Mouse (Mus musculus) right cerebral cortex, postnatal 4 days (tissue): Measurements from ENCODE around the gene Fbxo42.

ENCODE experiments used
- DNase-seq: peaks from one replicate; pipeline ENCODE4 v3.0.0-alpha.2; 2022

Fbxo42 gene

GRCm38 (mm10) chr4:141222752-141223151, 75.0 kb downstream of the Fbxo42 start:
- no peak for DNase-seq

GRCm38 (mm10) chr4:141228687-141229086, 81.0 kb downstream of the Fbxo42 start:
- no peak for DNase-seq

GRCm38 (mm10) chr4:141233196-141233595, 85.5 kb downstream of the Fbxo42 start:
- DNase-seq = no peak

- no peak for DNase-seq
Observed at GRCm38 (mm10) chr4:141235537-141236111, 87.9 kb downstream of the Fbxo42 start.

DNA sequence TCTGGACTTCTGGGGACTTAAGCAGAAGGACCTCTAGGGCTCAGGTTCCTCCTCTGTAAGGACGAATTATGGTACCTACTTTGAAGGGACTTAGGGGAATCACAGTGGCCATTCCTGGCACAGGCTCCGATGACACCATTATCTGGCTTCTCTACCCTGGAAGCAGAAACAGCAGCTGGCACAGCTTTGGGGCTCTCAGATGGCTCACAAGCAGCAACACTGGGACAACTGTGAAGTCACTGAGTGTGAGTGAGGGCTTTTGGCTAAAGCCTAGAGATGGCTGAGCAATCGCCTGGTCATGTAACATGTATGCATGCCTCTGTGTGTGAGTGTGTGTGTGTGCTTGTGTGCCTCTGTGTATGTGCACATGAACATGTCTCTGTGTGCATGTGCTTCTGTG, 89.1 kb downstream of the Fbxo42 start:
- no peak for DNase-seq

GRCm38 (mm10) chr4:141238492-141239387, 91.0 kb downstream of the Fbxo42 start:
- no peak for DNase-seq

DNA sequence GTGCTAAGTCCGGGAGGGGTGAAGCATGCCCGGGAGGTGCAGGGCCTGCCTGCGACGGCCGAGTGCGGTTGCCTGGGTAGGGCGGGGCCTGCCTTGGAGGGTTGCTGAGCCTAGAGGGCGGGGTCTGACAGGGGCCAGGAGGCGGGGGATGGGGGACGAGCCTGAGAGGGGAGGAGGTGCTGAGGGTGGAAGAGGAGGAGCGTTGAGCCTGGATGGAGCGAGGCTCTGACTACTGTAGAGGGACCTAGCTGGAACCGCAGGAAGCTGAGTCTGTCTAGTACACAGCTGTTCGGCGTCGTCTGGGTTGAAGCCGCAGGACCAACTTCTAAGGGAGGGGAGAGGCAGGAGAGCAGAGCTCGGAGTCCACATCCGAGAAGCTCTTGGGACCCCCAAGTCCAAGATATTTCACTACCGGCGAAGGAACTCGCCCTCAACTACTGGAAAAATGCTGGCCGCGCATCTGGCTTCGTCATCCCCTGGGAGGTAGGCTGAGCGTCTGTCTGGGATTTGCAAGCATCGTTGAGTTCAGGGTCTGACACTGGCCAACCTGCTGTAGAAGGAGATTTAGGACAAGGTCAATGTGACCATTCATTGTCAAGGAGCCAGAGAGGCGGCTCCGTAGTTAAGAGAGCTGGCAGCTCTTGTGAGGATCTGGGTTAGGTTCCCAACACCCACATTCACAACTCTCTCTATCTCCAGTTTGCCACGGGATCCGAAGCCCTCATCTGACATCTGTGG, 91.8 kb downstream of the Fbxo42 start, which contains the start of gene Arhgef19:
Gene Arhgef19, plus strand, starts transcription at position 112 of the 738 bp plus-strand sequence.
- DNase-seq = no peak

- no peak for DNase-seq
Observed at GRCm38 (mm10) chr4:141240617-141241016, 92.9 kb downstream of the Fbxo42 start.

GRCm38 (mm10) chr4:141241861-141242260, 94.1 kb downstream of the Fbxo42 start:
- DNase-seq = no peak

GRCm38 (mm10) chr4:141242651-141243241, 95.0 kb downstream of the Fbxo42 start:
- no peak for DNase-seq

- DNase-seq = no peak
Observed at GRCm38 (mm10) chr4:141243636-141244035, 95.9 kb downstream of the Fbxo42 start.

DNA sequence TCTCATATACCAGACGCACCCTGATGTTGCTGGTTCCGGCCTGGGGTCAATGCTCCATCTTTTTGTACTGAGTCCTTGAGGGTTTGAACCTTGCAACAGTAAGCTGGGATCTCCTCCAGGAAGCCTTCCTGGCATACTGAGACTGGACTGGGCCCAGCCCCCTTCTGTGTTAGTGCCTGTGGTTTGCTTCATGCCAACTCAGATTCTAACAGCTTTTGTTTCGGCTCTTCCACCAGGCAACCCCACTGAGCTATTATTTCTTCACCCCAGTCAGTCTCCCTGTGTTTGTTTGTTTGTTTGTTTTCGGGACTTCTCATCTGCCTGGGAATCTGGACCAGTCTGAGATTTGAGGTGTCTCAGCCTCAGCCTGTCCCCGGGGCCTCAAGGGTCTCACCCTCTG, 96.7 kb downstream of the Fbxo42 start:
- no peak for DNase-seq

DNA sequence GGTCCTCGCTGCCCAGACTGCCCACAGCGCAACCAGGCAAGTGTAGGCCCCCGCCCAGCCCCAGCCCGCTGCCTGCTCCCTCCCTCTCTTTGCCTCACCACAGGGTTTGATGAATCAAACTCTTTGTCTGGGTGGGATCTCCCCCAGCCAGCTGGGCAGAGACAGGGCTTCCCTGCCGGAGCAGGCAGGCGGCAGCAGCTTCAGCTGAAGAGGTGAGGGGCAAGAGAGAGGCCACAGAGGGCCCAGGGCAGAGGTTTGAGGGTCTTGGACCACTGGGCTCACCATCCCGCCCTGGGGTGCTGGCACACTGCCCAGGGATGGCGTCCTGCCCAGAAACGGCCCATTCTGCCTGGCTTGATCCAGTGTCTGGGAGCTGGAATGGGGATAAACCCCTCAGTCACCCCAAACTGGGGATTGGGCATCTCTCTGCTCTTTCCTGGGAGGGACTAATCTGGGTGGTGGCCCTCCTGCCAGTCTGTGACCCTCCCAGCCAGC, 97.3 kb downstream of the Fbxo42 start:
- peak; percentile 84 for DNase-seq

DNA sequence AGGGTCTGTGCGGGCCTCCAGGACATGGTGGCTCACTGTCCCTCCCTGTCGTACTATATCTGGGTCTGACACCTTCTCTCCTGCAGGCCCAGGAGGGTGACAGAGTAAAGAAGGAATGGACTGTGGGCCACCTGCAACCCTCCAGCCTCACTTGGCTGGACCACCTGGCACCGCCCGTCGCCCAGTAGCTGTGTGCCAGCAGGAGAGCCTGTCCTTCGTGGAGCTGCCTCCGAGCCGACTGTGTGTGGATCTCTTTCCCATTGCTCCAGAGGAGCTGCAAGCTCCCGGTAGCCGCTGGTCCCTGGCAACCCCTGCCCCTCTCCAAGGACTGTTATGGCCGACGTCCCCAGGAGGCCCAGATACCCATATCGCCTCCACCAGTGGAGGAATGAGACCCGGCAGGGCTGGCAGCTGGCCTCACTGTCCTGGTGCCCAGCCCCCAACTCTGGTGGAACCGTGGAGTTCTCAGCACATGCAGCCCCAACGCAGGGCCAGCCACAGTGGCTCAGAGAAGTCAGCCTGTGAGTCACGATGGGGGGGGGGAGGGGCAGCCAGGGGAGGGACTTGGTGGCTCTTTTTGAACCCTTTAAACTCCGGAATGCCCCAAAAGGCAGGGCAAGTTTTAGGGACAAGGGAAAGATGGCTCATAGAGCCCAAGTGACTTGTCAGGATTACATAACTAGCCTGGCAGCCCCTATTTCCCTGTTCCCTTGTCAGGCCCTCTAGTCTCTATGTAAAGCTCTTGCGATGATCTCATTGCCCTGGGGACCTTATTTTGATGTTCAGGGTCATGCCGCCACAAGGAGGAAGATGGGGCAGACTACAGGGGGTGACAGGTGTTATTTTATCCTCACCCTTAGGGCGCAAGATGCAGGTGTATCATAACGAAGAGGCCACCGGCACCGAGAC, 98.6 kb downstream of the Fbxo42 start:
- DNase-seq = no peak

- DNase-seq = no peak
Observed at GRCm38 (mm10) chr4:141246998-141247350, 99.3 kb downstream of the Fbxo42 start.

GRCm38 (mm10) chr4:141247776-141248613, 100.3 kb downstream of the Fbxo42 start:
- DNase-seq = peak; percentile 25

DNA sequence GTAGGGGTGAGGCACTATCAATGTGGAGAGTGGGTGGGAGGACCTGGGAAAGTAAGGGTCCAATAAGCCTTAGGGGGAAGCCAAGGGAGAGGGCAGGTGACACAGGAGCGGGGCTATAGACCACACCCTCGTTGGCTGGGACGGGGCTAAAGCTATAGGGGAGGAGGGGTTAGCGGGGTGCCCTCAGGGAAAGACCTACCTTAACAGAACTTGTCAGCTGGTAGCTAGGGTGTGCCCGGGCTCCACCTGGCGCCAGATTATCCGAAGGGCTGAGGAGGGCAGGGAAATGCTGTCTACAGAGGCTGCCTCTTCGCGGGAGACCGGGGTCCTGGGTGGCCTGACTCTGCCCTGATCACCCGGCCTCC, 100.9 kb downstream of the Fbxo42 start:
- no peak for DNase-seq

- DNase-seq = no peak
Observed at GRCm38 (mm10) chr4:141249383-141249782, 101.7 kb downstream of the Fbxo42 start.

DNA sequence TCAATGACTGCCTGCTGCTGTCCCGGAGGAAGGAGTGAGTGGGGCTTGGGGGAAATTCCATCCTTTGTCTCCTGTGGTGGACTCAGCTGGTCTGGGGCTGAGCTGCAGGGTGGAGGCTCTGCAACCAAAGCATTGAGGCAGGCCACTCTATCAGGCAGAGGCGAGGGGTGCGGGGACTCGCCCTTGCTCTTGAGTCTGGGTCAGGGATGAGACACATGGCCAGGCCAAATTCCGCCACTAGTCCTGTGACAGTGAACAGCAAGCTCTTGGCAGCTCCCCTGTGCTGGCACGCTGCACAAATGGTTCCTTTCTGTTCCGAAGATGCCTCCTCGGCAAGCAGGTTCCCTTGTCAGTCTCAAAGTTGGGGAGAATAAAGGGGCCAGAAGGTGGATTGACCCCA, 103.4 kb downstream of the Fbxo42 start:
- DNase-seq = no peak

GRCm38 (mm10) chr4:141252641-141253040, 104.9 kb downstream of the Fbxo42 start:
- no peak for DNase-seq
